Mouse (Mus musculus) intestine, embryonic 15.5 days (tissue): Measurements from ENCODE around the gene Rap1b. TPM values are rescaled to one million over a fixed set of nuclear protein-coding genes. Genes with fewer than 3 reads are reported as not detected.
A peak's percentile ranks its signal among the peaks of the same experiment; 100 is the strongest.

Experiments
- ATAC-seq: fragments of 200-750 bp; cut with Nextera tagmentation; 2 replicates; pipeline ENCODE4 v1.8.0; 2017; ENCODE audit warnings: moderate TSS enrichment, moderate library complexity
- H3K27ac ChIP-seq: fragments of 300-500 bp; sonication (generic); 2 replicates; pipeline ENCODE4 v1.5.1; 2015; ENCODE audit warnings: mild to moderate bottlenecking, inconsistent platforms
- H3K27me3 ChIP-seq: fragments of 300-500 bp; sonication (generic); replicated peaks from 2 replicates; pipeline ENCODE4 v1.6.1; 2015; ENCODE audit warnings: inconsistent platforms
- H3K36me3 ChIP-seq: fragments of 300-500 bp; sonication (generic); 2 replicates; pipeline ENCODE4 v1.6.1; 2015; ENCODE audit warnings: inconsistent platforms
- H3K4me1 ChIP-seq: fragments of 300-500 bp; sonication (generic); replicated peaks from 2 replicates; pipeline ENCODE4 v1.6.1; 2015; ENCODE audit warnings: inconsistent platforms
- H3K4me2 ChIP-seq: fragments of 300-500 bp; sonication (generic); replicated peaks from 2 replicates; pipeline ENCODE4 v1.6.1; 2015; ENCODE audit warnings: mild to moderate bottlenecking, inconsistent platforms
- H3K4me3 ChIP-seq: fragments of 300-500 bp; sonication (generic); replicated peaks from 2 replicates; pipeline ENCODE4 v1.5.1; 2015; ENCODE audit warnings: inconsistent platforms
- H3K9ac ChIP-seq: fragments of 300-500 bp; sonication (generic); 2 replicates; pipeline ENCODE4 v1.6.1; 2015; ENCODE audit warnings: inconsistent platforms
- H3K9me3 ChIP-seq: fragments of 300-500 bp; sonication (generic); 2 replicates; pipeline ENCODE4 v1.6.1; 2016; ENCODE audit warnings: inconsistent platforms
- WGBS: fragments of 180-500 bp; shearing (Covaris S2); methylation state at CpG from one replicate; pipeline ENCODE4 v1.1.7; 2015; 5-methylcytosine and 5-hydroxymethylcytosine counted together
- polyA plus RNA-seq: library from polyadenylated mRNA; unstranded; fragments of >200 nt; fragmentation: Nextera tagmentation; extraction: Ambion mirVana; gene quantifications from 2 replicates; pipeline ENCODE4 v1.2.1, GENCODE M21; 2015

The Rap1b gene
- polyA plus RNA-seq, 1 experiment from 2014 or later, result 180 TPM

GRCm38 (mm10) chr10:117874936-117875335, 29.1 kb upstream of the Rap1b start:
- Histone ChIP-seq H3K36me3 (no peaks in the 10 kb centered on the region), H3K27ac (no peak overlapping the region), H3K4me2 (no peak overlapping the region), H3K4me3 (no peak overlapping the region), H3K4me1 (no peaks in the 10 kb centered on the region), H3K9ac (no peak overlapping the region), H3K9me3 (no peaks in the 10 kb centered on the region), H3K27me3 (no peaks in the 10 kb centered on the region)
- 73% methylated on average over 10 of the region's 10 CpGs for WGBS
- ATAC-seq, result no peak

- H3K4me1 ChIP-seq, result no peaks in the 10 kb centered on the region
- H3K27ac ChIP-seq, result no peak overlapping the region
- no peaks in the 10 kb centered on the region for H3K9me3 ChIP-seq
- no peak for ATAC-seq
- H3K27me3 ChIP-seq, result no peaks in the 10 kb centered on the region
- no peak overlapping the region for H3K4me3 ChIP-seq
- 73% methylated on average over 4 of the region's 4 CpGs for WGBS
- H3K36me3 ChIP-seq, result no peaks in the 10 kb centered on the region
- no peak overlapping the region for H3K4me2 ChIP-seq
- no peak overlapping the region for H3K9ac ChIP-seq
Measured at GRCm38 (mm10) chr10:117873952-117874351, 28.1 kb upstream of the Rap1b start.

- no peaks in the 10 kb centered on the region for H3K9me3 ChIP-seq
- no peak for ATAC-seq
- no peak overlapping the region for H3K4me3 ChIP-seq
- no peaks in the 10 kb centered on the region for H3K27me3 ChIP-seq
- no peak overlapping the region for H3K9ac ChIP-seq
- no peak overlapping the region for H3K27ac ChIP-seq
- H3K4me1 ChIP-seq, result no peaks in the 10 kb centered on the region
- H3K4me2 ChIP-seq, result no peak overlapping the region
- 70% methylated on average over 10 of the region's 10 CpGs for WGBS
- H3K36me3 ChIP-seq, result no peaks in the 10 kb centered on the region
Measured at GRCm38 (mm10) chr10:117872468-117872867, 26.6 kb upstream of the Rap1b start.

GRCm38 (mm10) chr10:117867301-117867700, 21.5 kb upstream of the Rap1b start:
- H3K27ac ChIP-seq, result no peak overlapping the region
- no peak overlapping the region for H3K4me3 ChIP-seq
- no peak overlapping the region for H3K4me2 ChIP-seq
- ATAC-seq, result no peak
- no peaks in the 10 kb centered on the region for H3K9me3 ChIP-seq
- no peaks in the 10 kb centered on the region for H3K27me3 ChIP-seq
- H3K4me1 ChIP-seq, result no peaks in the 10 kb centered on the region
- H3K36me3 ChIP-seq, result no peaks in the 10 kb centered on the region
- no peak overlapping the region for H3K9ac ChIP-seq
- 89% methylated on average over 3 of the region's 3 CpGs for WGBS

GRCm38 (mm10) chr10:117866641-117867040, 20.8 kb upstream of the Rap1b start:
- no peak for ATAC-seq
- Histone ChIP-seq H3K4me1 (no peaks in the 10 kb centered on the region), H3K27ac (no peak overlapping the region), H3K4me3 (no peak overlapping the region), H3K9me3 (no peaks in the 10 kb centered on the region), H3K36me3 (no peaks in the 10 kb centered on the region), H3K9ac (no peak overlapping the region), H3K27me3 (no peaks in the 10 kb centered on the region), H3K4me2 (no peak overlapping the region)
- 78% methylated on average over 8 of the region's 8 CpGs for WGBS

GRCm38 (mm10) chr10:117864695-117865094, 18.9 kb upstream of the Rap1b start:
- WGBS, result 64% methylated on average over 6 of the region's 6 CpGs
- no peak overlapping the region for H3K4me3 ChIP-seq
- no peak overlapping the region for H3K4me2 ChIP-seq
- H3K4me1 ChIP-seq, result no peaks in the 10 kb centered on the region
- H3K36me3 ChIP-seq, result no peaks in the 10 kb centered on the region
- H3K9ac ChIP-seq, result no peak overlapping the region
- no peaks in the 10 kb centered on the region for H3K27me3 ChIP-seq
- no peaks in the 10 kb centered on the region for H3K9me3 ChIP-seq
- H3K27ac ChIP-seq, result no peak overlapping the region
- no peak for ATAC-seq

- WGBS, result 79% methylated on average over 4 of the region's 4 CpGs
- Histone ChIP-seq H3K27ac (no peak overlapping the region), H3K4me1 (no peaks in the 10 kb centered on the region), H3K9me3 (no peaks in the 10 kb centered on the region), H3K4me3 (no peak overlapping the region), H3K27me3 (no peaks in the 10 kb centered on the region), H3K36me3 (no peaks in the 10 kb centered on the region), H3K4me2 (no peak overlapping the region), H3K9ac (no peak overlapping the region)
- ATAC-seq, result no peak
Measured at GRCm38 (mm10) chr10:117864251-117864650, 18.4 kb upstream of the Rap1b start.

- no peaks in the 10 kb centered on the region for H3K27me3 ChIP-seq
- no peak overlapping the region for H3K4me3 ChIP-seq
- no peaks in the 10 kb centered on the region for H3K9me3 ChIP-seq
- H3K4me2 ChIP-seq, result 0 out of 2 replicates have a peak overlapping the region, but pooled peaks have one; percentile 17
- H3K27ac ChIP-seq, result no peak overlapping the region
- 60% methylated on average over 11 of the region's 11 CpGs for WGBS
- no peaks in the 10 kb centered on the region for H3K4me1 ChIP-seq
- ATAC-seq, result peak; percentile 86
- no peak overlapping the region for H3K9ac ChIP-seq
- H3K36me3 ChIP-seq, result no peaks in the 10 kb centered on the region
Measured at GRCm38 (mm10) chr10:117862014-117862580, 16.3 kb upstream of the Rap1b start.

- H3K4me3 ChIP-seq, result no peak overlapping the region
- no peaks in the 10 kb centered on the region for H3K9me3 ChIP-seq
- no peaks in the 10 kb centered on the region for H3K27me3 ChIP-seq
- H3K9ac ChIP-seq, result no peak overlapping the region
- ATAC-seq, result no peak
- no peaks in the 10 kb centered on the region for H3K4me1 ChIP-seq
- no peak overlapping the region for H3K4me2 ChIP-seq
- WGBS, result 79% methylated on average over 16 of the region's 16 CpGs
- no peaks in the 10 kb centered on the region for H3K36me3 ChIP-seq
- no peak overlapping the region for H3K27ac ChIP-seq
Measured at GRCm38 (mm10) chr10:117860958-117861357, 15.1 kb upstream of the Rap1b start.

GRCm38 (mm10) chr10:117860361-117860760, 14.5 kb upstream of the Rap1b start:
- Histone ChIP-seq H3K4me1 (no peaks in the 10 kb centered on the region), H3K9ac (no peak overlapping the region), H3K4me3 (no peak overlapping the region), H3K27ac (no peak overlapping the region), H3K4me2 (no peak overlapping the region), H3K9me3 (no peaks in the 10 kb centered on the region), H3K27me3 (no peaks in the 10 kb centered on the region), H3K36me3 (no peaks in the 10 kb centered on the region)
- WGBS, result 80% methylated on average over 7 of the region's 7 CpGs
- ATAC-seq, result no peak

- 90% methylated on average over 11 of the region's 11 CpGs for WGBS
- Histone ChIP-seq H3K9ac (no peak overlapping the region), H3K4me3 (no peak overlapping the region), H3K9me3 (no peaks in the 10 kb centered on the region), H3K27ac (no peak overlapping the region), H3K36me3 (no peaks in the 10 kb centered on the region), H3K27me3 (no peaks in the 10 kb centered on the region), H3K4me1 (no peaks in the 10 kb centered on the region), H3K4me2 (no peak overlapping the region)
- no peak for ATAC-seq
Measured at GRCm38 (mm10) chr10:117859800-117860199, 14.0 kb upstream of the Rap1b start.

GRCm38 (mm10) chr10:117858241-117858640, 12.4 kb upstream of the Rap1b start:
- H3K9me3 ChIP-seq, result no peaks in the 10 kb centered on the region
- H3K4me2 ChIP-seq, result no peak overlapping the region
- ATAC-seq, result no peak
- no peak overlapping the region for H3K27ac ChIP-seq
- no peak overlapping the region for H3K9ac ChIP-seq
- H3K27me3 ChIP-seq, result no peaks in the 10 kb centered on the region
- H3K36me3 ChIP-seq, result no peaks in the 10 kb centered on the region
- no peaks in the 10 kb centered on the region for H3K4me1 ChIP-seq
- H3K4me3 ChIP-seq, result no peak overlapping the region
- WGBS, result 82% methylated on average over 5 of the region's 5 CpGs

- Histone ChIP-seq H3K27ac (no peak overlapping the region), H3K9ac (no peak overlapping the region), H3K4me2 (no peak overlapping the region), H3K36me3 (no peaks in the 10 kb centered on the region), H3K9me3 (no peaks in the 10 kb centered on the region), H3K27me3 (no peaks in the 10 kb centered on the region), H3K4me1 (no peaks in the 10 kb centered on the region), H3K4me3 (no peak overlapping the region)
- no peak for ATAC-seq
- 65% methylated on average over 8 of the region's 8 CpGs for WGBS
Measured at GRCm38 (mm10) chr10:117856001-117856720, 10.3 kb upstream of the Rap1b start.
